Mouse (Mus musculus) MEL (cell line): ENCODE data around the gene Mip.

Source experiments
- CTCF ChIP-seq, 3 experiments: IDR thresholded peaks in 2 of 3; conservative IDR thresholded peaks in 1 of 3; 2 replicates each; pipeline ENCODE4 v1.5.1; 2011 to 2012; ENCODE audit warnings: low read length in 3 of 3, low read depth in 2 of 3, mild to moderate bottlenecking in 2 of 3, improper control_type of control experiment in 1 of 3, inconsistent platforms in 1 of 3, mixed read lengths in 1 of 3, moderate library complexity in 1 of 3; ENCODE audit not compliant: control insufficient read depth in 1 of 3, insufficient read depth in 1 of 3, poor library complexity in 1 of 3, severe bottlenecking in 1 of 3
- ELF1 ChIP-seq: IDR thresholded peaks from 2 replicates; pipeline ENCODE4 v1.6.1; 2014; ENCODE audit warnings: low read depth, mild to moderate bottlenecking, inconsistent platforms, low read length, improper control_type of control experiment, moderate library complexity
- ETS1 ChIP-seq: IDR thresholded peaks from 2 replicates; pipeline ENCODE4 v1.6.1; 2012; ENCODE audit warnings: low read depth, mild to moderate bottlenecking, inconsistent platforms, low read length, improper control_type of control experiment, moderate library complexity
- MAFK ChIP-seq: IDR thresholded peaks from 2 replicates; pipeline ENCODE4 v1.6.1; 2011; ENCODE audit warnings: low read depth, mild to moderate bottlenecking, low read length, improper control_type of control experiment, borderline replicate concordance
- MAZ ChIP-seq: IDR thresholded peaks from 2 replicates; pipeline ENCODE4 v1.6.1; 2012; ENCODE audit warnings: low read depth, mild to moderate bottlenecking, inconsistent platforms, low read length, improper control_type of control experiment
- POLR2A ChIP-seq, 2 experiments: IDR thresholded peaks; 2 replicates each; pipeline ENCODE4 v1.6.1; 2011 to 2012; ENCODE audit warnings: low read length in 2 of 2, mild to moderate bottlenecking in 2 of 2, control low read depth in 1 of 2, improper control_type of control experiment in 1 of 2, low read depth in 1 of 2, moderate library complexity in 1 of 2; ENCODE audit not compliant: control insufficient read depth in 1 of 2, insufficient read depth in 1 of 2, poor library complexity in 1 of 2
- SIN3A ChIP-seq: IDR thresholded peaks from 2 replicates; pipeline ENCODE4 v1.6.1; 2012; ENCODE audit warnings: low read length, improper control_type of control experiment, inconsistent platforms
- SMC3 ChIP-seq: IDR thresholded peaks from 2 replicates; pipeline ENCODE4 v1.6.1; 2011; ENCODE audit warnings: low read depth, low read length, improper control_type of control experiment

DNA sequence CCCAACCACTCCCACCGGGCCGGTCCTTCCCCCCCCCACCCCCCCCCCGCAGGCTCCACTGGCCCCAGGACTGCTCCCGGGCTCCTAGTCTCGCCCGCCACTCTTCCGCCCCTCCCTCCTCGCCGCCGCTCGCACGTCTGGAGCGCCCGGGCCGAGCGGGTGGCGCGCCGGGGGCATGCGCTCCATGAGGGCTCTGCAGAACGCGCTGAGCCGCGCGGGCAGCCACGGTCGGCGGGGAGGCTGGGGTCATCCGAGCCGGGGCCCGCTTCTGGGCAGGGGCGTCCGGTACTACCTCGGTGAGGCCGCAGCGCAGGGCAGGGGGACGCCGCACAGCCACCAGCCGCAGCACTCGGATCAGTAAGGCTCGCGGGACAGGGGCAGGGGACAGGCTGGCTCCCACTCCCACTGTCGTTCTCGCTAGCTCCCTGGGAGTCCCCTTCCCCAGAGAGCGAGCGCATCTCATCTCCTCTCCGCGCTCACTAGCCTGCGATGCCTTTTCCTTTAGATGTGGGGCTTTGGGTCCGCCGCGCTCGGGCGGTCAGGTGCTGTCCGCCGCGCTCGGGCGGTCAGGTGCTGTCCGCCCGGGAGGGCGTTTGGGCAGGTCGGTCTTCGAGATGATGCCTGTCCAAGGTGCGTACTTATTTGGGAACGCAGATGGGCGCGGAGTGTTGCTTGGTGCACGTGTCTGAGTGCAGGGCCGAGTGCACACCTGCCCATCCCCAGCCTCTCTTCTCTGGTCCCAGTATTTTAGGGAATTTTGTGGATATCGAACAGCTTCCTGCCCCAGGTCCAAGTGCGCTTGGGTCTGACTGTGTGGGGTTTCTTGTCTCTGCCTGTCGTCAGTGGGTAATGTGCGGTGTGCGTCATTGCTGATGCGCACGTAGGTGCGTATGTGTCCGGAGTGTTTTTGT lies 30.8 kb upstream of the Mip start:
- TF ChIP-seq SMC3, result no peak
- no peak for TF ChIP-seq ETS1
- no peak for TF ChIP-seq ELF1
- no peak for TF ChIP-seq SIN3A
- no peak; the same call in 1 of the 2 replicates for TF ChIP-seq MAZ
- TF ChIP-seq POLR2A (IDR thresholded peaks at IDR 0.05; ENCODE audit: control insufficient read depth in 1 of 2, insufficient read depth in 1 of 2, low read depth in 1 of 2, low read length in 2 of 2, poor library complexity in 1 of 2), result peak in 1 of 2 experiments; percentile 55; a peak in 2 of 4 replicates
- no peak for TF ChIP-seq MAFK
- TF ChIP-seq CTCF (IDR thresholded peaks at IDR 0.05 in 2 of 3, conservative IDR thresholded peaks at IDR 0.05 in 1 of 3; ENCODE audit: control insufficient read depth in 1 of 3, insufficient read depth in 1 of 3, low read depth in 2 of 3, low read length in 3 of 3, poor library complexity in 1 of 3, severe bottlenecking in 1 of 3), result no peak
